Mouse (Mus musculus) thymus, adult 2 months (tissue): ENCODE results near the gene Arl15.

Experiments
- CTCF ChIP-seq: fragments of 200-500 bp; IDR thresholded peaks from 2 replicates; pipeline ENCODE4 v1.5.1; 2012; ENCODE audit warnings: mild to moderate bottlenecking, control low read depth, low read length, moderate library complexity, borderline replicate concordance; ENCODE audit not compliant: control insufficient read depth, poor library complexity, insufficient read depth; ENCODE audit errors: extremely low read depth
- POLR2A ChIP-seq: fragments of 200-500 bp; IDR thresholded peaks from 2 replicates; pipeline ENCODE4 v1.6.1; 2012; ENCODE audit warnings: mild to moderate bottlenecking, low read length, control low read depth, moderate library complexity; ENCODE audit not compliant: control insufficient read depth, poor library complexity, insufficient read depth; ENCODE audit errors: extremely low read depth

GRCm38 (mm10) chr13:114142826-114143225, 348.5 kb downstream of the Arl15 start:
- TF ChIP-seq CTCF = no peak
- no peak for TF ChIP-seq POLR2A
